Mouse (Mus musculus) C2C12 (cell line): ENCODE results near the gene Tbc1d22a. TPM values are rescaled to one million over a fixed set of nuclear protein-coding genes. Genes with fewer than 3 reads are reported as not detected.

Experiments used
- H3K27me3 ChIP-seq: one replicate; pipeline ENCODE4 v1.6.1; 2011; ENCODE audit not compliant: control insufficient read depth, insufficient read depth, insufficient read length
- H3K36me3 ChIP-seq: one replicate; pipeline ENCODE4 v1.6.1; 2011; ENCODE audit not compliant: control insufficient read depth, insufficient read depth
- H3K4me3 ChIP-seq: one replicate; pipeline ENCODE4 v1.5.1; 2011; ENCODE audit warnings: mild to moderate bottlenecking, control low read depth; ENCODE audit not compliant: poor library complexity, insufficient read depth, severe bottlenecking
- H3K79me2 ChIP-seq: one replicate; pipeline ENCODE4 v1.6.1; 2011; ENCODE audit not compliant: control insufficient read depth, insufficient read depth
- H3K79me3 ChIP-seq: one replicate; pipeline ENCODE4 v1.6.1; 2011; ENCODE audit warnings: low read depth, control low read depth
- H3ac ChIP-seq: one replicate; pipeline ENCODE3; 2011; ENCODE audit warnings: low read depth; ENCODE audit not compliant: control insufficient read depth, insufficient read length
- CEBPB ChIP-seq: IDR thresholded peaks from one replicate; pipeline ENCODE4 v1.6.1; 2011; ENCODE audit warnings: low read depth, mild to moderate bottlenecking, control low read depth, moderate library complexity
- CTCF ChIP-seq: IDR thresholded peaks from one replicate; pipeline ENCODE4 v1.5.1; 2011; ENCODE audit not compliant: control insufficient read depth, insufficient read depth, insufficient read length
- FOSL1 ChIP-seq: IDR thresholded peaks from one replicate; pipeline ENCODE4 v1.8.0; 2011; ENCODE audit warnings: mild to moderate bottlenecking, low read length; ENCODE audit not compliant: poor library complexity, insufficient read depth, severe bottlenecking
- MAX ChIP-seq: IDR thresholded peaks from one replicate; pipeline ENCODE4 v1.6.1; 2011; ENCODE audit warnings: mild to moderate bottlenecking, control low read depth
- MYOD1 ChIP-seq: IDR thresholded peaks from one replicate; pipeline ENCODE4 v1.6.1; 2011; ENCODE audit warnings: low read depth; ENCODE audit not compliant: control insufficient read depth, insufficient read length
- MYOG ChIP-seq: IDR thresholded peaks from one replicate; pipeline ENCODE4 v1.6.1; 2011; ENCODE audit not compliant: control insufficient read depth, insufficient read length; ENCODE audit errors: extremely low read depth
- USF1 ChIP-seq: IDR thresholded peaks from one replicate; pipeline ENCODE4 v1.6.1; 2011; ENCODE audit warnings: low read depth, mild to moderate bottlenecking, control low read depth, moderate library complexity
- polyA plus RNA-seq: library from polyadenylated mRNA; unstranded; fragments of >200 nt; fragmentation: generic; extraction: Trizol; gene quantifications from one replicate; pipeline ENCODE4 v1.2.1, GENCODE M21; 2012; ENCODE audit warnings: missing spikeins

Tbc1d22a gene
- polyA plus RNA-seq, 1 experiment = 19.7 TPM

- TF ChIP-seq MAX (no peak), MYOG (no peak), MYOD1 (no peak), CEBPB (no peak), FOSL1 (no peak), USF1 (no peak), CTCF (no peak)
- Histone ChIP-seq H3K79me2 (no peaks in the 10 kb centered on the region), H3K79me3 (no peaks in the 10 kb centered on the region)
Observed at GRCm38 (mm10) chr15:86487359-86487758, 273.1 kb downstream of the Tbc1d22a start.

GRCm38 (mm10) chr15:86491434-86492099, 277.3 kb downstream of the Tbc1d22a start:
- Histone ChIP-seq H3K27me3 (no peaks in the 10 kb centered on the region), H3K36me3 (no peaks in the 10 kb centered on the region), H3K79me3 (no peaks in the 10 kb centered on the region), H3K79me2 (no peaks in the 10 kb centered on the region), H3ac (no peak overlapping the region), H3K4me3 (no peak overlapping the region)
- TF ChIP-seq CTCF = no peak
- no peak for TF ChIP-seq MYOD1

More at GRCm38 (mm10) chr15:86487359-86487758, 273.1 kb downstream of the Tbc1d22a start:
- Histone ChIP-seq H3K4me3 (no peak overlapping the region), H3ac (no peak overlapping the region), H3K27me3 (no peaks in the 10 kb centered on the region), H3K36me3 (no peaks in the 10 kb centered on the region)

GRCm38 (mm10) chr15:86492636-86493035, 278.4 kb downstream of the Tbc1d22a start:
- no peaks in the 10 kb centered on the region for H3K79me2 ChIP-seq
- no peak overlapping the region for H3K4me3 ChIP-seq
- H3K27me3 ChIP-seq = no peaks in the 10 kb centered on the region
- H3ac ChIP-seq = no peak overlapping the region
- H3K36me3 ChIP-seq = no peaks in the 10 kb centered on the region
- no peaks in the 10 kb centered on the region for H3K79me3 ChIP-seq
- TF ChIP-seq MYOG = no peak
- TF ChIP-seq FOSL1 = no peak
- TF ChIP-seq CTCF = no peak
- no peak for TF ChIP-seq CEBPB
- no peak for TF ChIP-seq MAX
- no peak for TF ChIP-seq USF1
- TF ChIP-seq MYOD1 = no peak

- TF ChIP-seq CEBPB (no peak), MAX (no peak), FOSL1 (no peak), USF1 (no peak), MYOG (no peak), MYOD1 (no peak), CTCF (no peak)
Observed at GRCm38 (mm10) chr15:86496209-86496608, 281.9 kb downstream of the Tbc1d22a start.

GRCm38 (mm10) chr15:86496646-86497045, 282.4 kb downstream of the Tbc1d22a start:
- Histone ChIP-seq H3K27me3 (no peaks in the 10 kb centered on the region), H3K79me2 (no peaks in the 10 kb centered on the region), H3K4me3 (no peak overlapping the region), H3ac (no peak overlapping the region), H3K36me3 (no peaks in the 10 kb centered on the region), H3K79me3 (no peaks in the 10 kb centered on the region)
- TF ChIP-seq MYOG (no peak), FOSL1 (no peak), MYOD1 (no peak), USF1 (no peak), CTCF (no peak), MAX (no peak), CEBPB (no peak)

More at GRCm38 (mm10) chr15:86496209-86496608, 281.9 kb downstream of the Tbc1d22a start:
- Histone ChIP-seq H3K27me3 (no peaks in the 10 kb centered on the region), H3K4me3 (no peak overlapping the region), H3K36me3 (no peaks in the 10 kb centered on the region), H3K79me2 (no peaks in the 10 kb centered on the region), H3ac (no peak overlapping the region), H3K79me3 (no peaks in the 10 kb centered on the region)

GRCm38 (mm10) chr15:86500536-86500935, 286.3 kb downstream of the Tbc1d22a start:
- H3K79me3 ChIP-seq = no peaks in the 10 kb centered on the region
- TF ChIP-seq USF1 = no peak
- no peak for TF ChIP-seq MYOD1
- no peak for TF ChIP-seq MAX
- no peak for TF ChIP-seq CEBPB
- no peak for TF ChIP-seq CTCF
- no peak for TF ChIP-seq FOSL1
- TF ChIP-seq MYOG = no peak
- H3K27me3 ChIP-seq = no peaks in the 10 kb centered on the region
- no peak overlapping the region for H3K4me3 ChIP-seq
- no peak overlapping the region for H3ac ChIP-seq
- H3K36me3 ChIP-seq = no peaks in the 10 kb centered on the region
- no peaks in the 10 kb centered on the region for H3K79me2 ChIP-seq
